ENCODE assay signal across 8 mouse cellular contexts in genomic region chr2:3118203-3118941, GRCm38 (mm10). TPM values are rescaled to one million over a fixed set of nuclear protein-coding genes. Genes with fewer than 3 reads are reported as not detected.
A peak's percentile ranks its signal among the peaks of the same experiment; 100 is the strongest.
DNase-seq lines count a peak whose midpoint lies in the region; ATAC-seq and TF ChIP-seq lines count a peak whose summit lies in the region.

No protein-coding gene starts in this region.

- intact Hi-C loops in heart, postnatal 10 days (cut with DNase I), result loop anchor here (1.0 to 5.0 kb wide), 6 partner anchors 29 to 214 kb away; partner anchors contain the start of genes Nmt2 and Rpp38

- no peaks in the 10 kb centered on the region for H3K9me3 ChIP-seq in forebrain, embryonic 14.5 days (replicated peaks; ENCODE audit: control insufficient read depth, low read length)
- no peaks in the 10 kb centered on the region for H3K9me3 ChIP-seq in liver, embryonic 15.5 days (replicated peaks)
- no peaks in the 10 kb centered on the region for H3K9me3 ChIP-seq in neural tube, embryonic 14.5 days (ENCODE audit: control insufficient read depth, low read length)

- H3K4me3 ChIP-seq in forebrain, embryonic 14.5 days (ENCODE audit: low read depth, low read length), result peak overlapping the region; percentile 87
- peak overlapping the region; percentile 62 for H3K4me3 ChIP-seq in liver, embryonic 15.5 days (replicated peaks)
- H3K4me3 ChIP-seq in neural tube, embryonic 14.5 days (ENCODE audit: low read depth, low read length), result peak overlapping the region; percentile 84
- H3K4me3 ChIP-seq in thymus, adult 2 months (ENCODE audit: control insufficient read depth, insufficient read depth, low read length), result peak overlapping the region; percentile 51

- no peaks in the 10 kb centered on the region for H3K36me3 ChIP-seq in forebrain, embryonic 14.5 days (ENCODE audit: control insufficient read depth, insufficient read depth, low read length)
- no peaks in the 10 kb centered on the region for H3K36me3 ChIP-seq in liver, embryonic 15.5 days (replicated peaks)
- no peaks in the 10 kb centered on the region for H3K36me3 ChIP-seq in neural tube, embryonic 14.5 days (ENCODE audit: control insufficient read depth, insufficient read depth, low read length)
- no peaks in the 10 kb centered on the region for H3K36me3 ChIP-seq in thymus, adult 2 months (ENCODE audit: control insufficient read depth, insufficient read depth, low read length)

- H3K4me1 ChIP-seq in forebrain, embryonic 14.5 days (ENCODE audit: control insufficient read depth, insufficient read depth, low read length), result peaks cover 14% of the 10 kb centered on the region
- no peaks in the 10 kb centered on the region for H3K4me1 ChIP-seq in liver, embryonic 15.5 days (replicated peaks)
- peaks cover 10% of the 10 kb centered on the region; the same call in 1 of the 2 replicates for H3K4me1 ChIP-seq in neural tube, embryonic 14.5 days (ENCODE audit: control insufficient read depth, insufficient read depth, low read length)
- no peaks in the 10 kb centered on the region; the same call in 1 of the 2 replicates for H3K4me1 ChIP-seq in thymus, adult 2 months (replicated peaks; ENCODE audit: control insufficient read depth, insufficient read depth, low read length)

- DNase-seq in CD4-positive, CD25-positive, alpha-beta regulatory T cell, adult 2 months (ENCODE audit: low read depth, low spot score), result peak; percentile 48
- DNase-seq in c-Kit-positive CD71-positive TER-119-negative erythroid progenitor cells, embryonic 14.5 days (ENCODE audit: low read depth), result peak; percentile 15
- DNase-seq in forebrain, embryonic 14.5 days (ENCODE audit: low spot score), result peak; percentile 87
- DNase-seq in heart, postnatal 10 days, result peak; percentile 93
- DNase-seq in large intestine, adult 2 months (ENCODE audit: low read depth, low spot score), result peak; percentile 44
- peak; percentile 76 for DNase-seq in thymus, adult 2 months

- H3K27me3 ChIP-seq in forebrain, embryonic 14.5 days (replicated peaks; ENCODE audit: control insufficient read depth, insufficient read depth, low read length), result no peaks in the 10 kb centered on the region
- H3K27me3 ChIP-seq in liver, embryonic 15.5 days, result peaks cover 29% of the 10 kb centered on the region
- H3K27me3 ChIP-seq in neural tube, embryonic 14.5 days (ENCODE audit: control insufficient read depth, insufficient read depth, low read length), result no peaks in the 10 kb centered on the region
- H3K27me3 ChIP-seq in thymus, adult 2 months (ENCODE audit: control insufficient read depth, insufficient read depth, low read length), result peaks cover 9% of the 10 kb centered on the region

- ATAC-seq in forebrain, embryonic 14.5 days, result peak; percentile 94
- peak; percentile 74 for ATAC-seq in liver, embryonic 15.5 days (ENCODE audit: insufficient read depth)
- peak; percentile 95 for ATAC-seq in neural tube, embryonic 14.5 days (ENCODE audit: low read depth)

- peak overlapping the region; percentile 93 for H3K27ac ChIP-seq in forebrain, embryonic 14.5 days (ENCODE audit: low read depth, low read length)
- H3K27ac ChIP-seq in liver, embryonic 15.5 days (replicated peaks), result no peak overlapping the region
- peak overlapping the region; percentile 92 for H3K27ac ChIP-seq in neural tube, embryonic 14.5 days (ENCODE audit: low read depth, low read length)
- H3K27ac ChIP-seq in thymus, adult 2 months (ENCODE audit: control insufficient read depth, insufficient read depth, low read length), result no peak overlapping the region

- peak overlapping the region; percentile 93 for H3K9ac ChIP-seq in forebrain, embryonic 14.5 days (ENCODE audit: low read length)
- peak overlapping the region; percentile 45; the same call in 1 of the 2 replicates for H3K9ac ChIP-seq in liver, embryonic 15.5 days
- H3K9ac ChIP-seq in neural tube, embryonic 14.5 days (replicated peaks; ENCODE audit: low read depth, low read length), result peak overlapping the region; percentile 96

- TF ChIP-seq CTCF in thymus, adult 2 months (IDR thresholded peaks at IDR 0.05; ENCODE audit: borderline replicate concordance, control insufficient read depth, extremely low read depth, insufficient read depth, low read length, poor library complexity), result peak; percentile 88

- peak overlapping the region; percentile 54 for H3K4me2 ChIP-seq in forebrain, embryonic 14.5 days (ENCODE audit: low read length)
- peak overlapping the region; percentile 73 for H3K4me2 ChIP-seq in liver, embryonic 15.5 days
- peak overlapping the region; percentile 70; the same call in 1 of the 2 replicates for H3K4me2 ChIP-seq in neural tube, embryonic 14.5 days (ENCODE audit: low read depth, low read length)

- WGBS in forebrain, embryonic 14.5 days, result 1% methylated on average over 34 of the region's 93 CpGs
- 1% methylated on average over 91 of the region's 93 CpGs for WGBS in large intestine, adult 2 months
- WGBS in liver, embryonic 15.5 days (ENCODE audit: insufficient replicate concordance), result under 1% methylated on average over 67 of the region's 93 CpGs
- WGBS in neural tube, embryonic 14.5 days, result 0% methylated on average over 70 of the region's 93 CpGs
- WGBS in thymus, adult 2 months, result under 1% methylated on average over 90 of the region's 93 CpGs

- TF ChIP-seq POLR2A in thymus, adult 2 months (IDR thresholded peaks at IDR 0.05; ENCODE audit: control insufficient read depth, extremely low read depth, insufficient read depth, low read length, poor library complexity), result no peak

RNA-seq across cellular contexts. Expression of gene Fam171a1, which starts 4.3 kb away (rescaled TPM):
- 23.9 and 26.1 TPM in 2 replicates for polyA plus RNA-seq in forebrain, embryonic 14.5 days (2014; fragmentation: Nextera tagmentation; extraction: Ambion mirVana)
- total RNA-seq in heart, postnatal 10 days (2021), result 10 to 100 TPM; 30.5 to 33.7 TPM
- polyA plus RNA-seq in large intestine, adult 2 months (2012; rRNA removed), result 7.1 and 8.1 TPM in 2 replicates
- 2.8 and 3.2 TPM in 2 replicates for polyA plus RNA-seq in liver, embryonic 15.5 days (2015; fragmentation: Nextera tagmentation; extraction: Ambion mirVana)
- 44.5 and 60.4 TPM in 2 replicates for polyA plus RNA-seq in neural tube, embryonic 14.5 days (2014; fragmentation: Nextera tagmentation; extraction: Ambion mirVana)
- polyA plus RNA-seq in thymus, adult 2 months (2012; rRNA removed), result 2.3 and 2.7 TPM in 2 replicates

Comparison
In these comparisons a context has a peak if more than half of its experiments do, and no peak if none do; other contexts are left out.
1. DNase-seq: peak in every context shown above with its lines; median percentile 93 in heart, postnatal 10 days; 87 in forebrain, embryonic 14.5 days; 76 in thymus, adult 2 months; 48 in CD4-positive, CD25-positive, alpha-beta regulatory T cell, adult 2 months; 44 in large intestine, adult 2 months; 15 in c-Kit-positive CD71-positive TER-119-negative erythroid progenitor cells, embryonic 14.5 days.
2. H3K27ac ChIP-seq: peak in forebrain, embryonic 14.5 days (single experiment) and neural tube, embryonic 14.5 days (single experiment); none in liver, embryonic 15.5 days (single experiment) and thymus, adult 2 months (single experiment).
3. H3K9ac ChIP-seq: peak in every context shown above with its lines; median percentile 96 in neural tube, embryonic 14.5 days; 93 in forebrain, embryonic 14.5 days; 45 in liver, embryonic 15.5 days.
4. Peak in every context shown above with its lines, with median percentiles within 50 percentile points of each other: ATAC-seq, H3K4me2 ChIP-seq and H3K4me3 ChIP-seq.